Mouse (Mus musculus) cerebellum, postnatal 25 days (tissue): ENCODE results near the gene Tmem204.

Experiments used
- DNase-seq, 2 experiments: peaks; one replicate each; pipeline ENCODE4 v3.0.0; 2021; ENCODE audit warnings: mixed read lengths in 2 of 2

Tmem204 gene

DNA sequence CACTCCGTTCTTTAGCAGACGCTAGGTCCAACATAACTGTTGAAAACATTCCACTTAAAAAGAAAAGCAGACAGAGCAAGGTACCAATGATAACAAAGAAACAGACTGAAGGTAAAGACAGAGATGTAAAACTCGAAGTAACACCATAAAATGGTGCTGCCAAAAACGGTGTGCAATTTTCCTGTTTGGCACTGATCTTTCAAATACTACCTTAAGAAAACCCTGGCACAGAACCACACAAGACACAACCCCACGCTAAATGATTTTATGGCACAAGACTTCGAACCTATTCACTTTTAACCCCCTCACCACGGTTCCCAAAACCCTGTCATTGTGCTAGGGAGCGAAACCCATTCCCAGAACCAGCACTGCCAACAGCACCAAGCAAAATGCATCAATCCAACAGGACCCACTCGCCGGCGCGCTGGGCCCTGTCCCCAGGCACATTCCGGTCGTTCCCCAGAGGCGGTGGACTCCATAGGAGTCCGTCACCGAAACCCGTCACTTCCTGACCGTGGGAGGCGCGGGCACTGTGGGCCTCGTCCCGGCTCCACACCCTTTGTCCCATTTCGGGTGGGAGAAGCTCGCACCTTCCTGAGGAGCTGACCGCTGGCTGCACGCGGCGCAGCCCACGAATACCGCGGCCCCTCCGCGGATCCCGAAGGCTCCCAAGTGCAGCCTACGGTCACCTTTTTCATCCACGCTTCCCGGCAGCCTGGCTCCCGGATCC lies 68.4 kb downstream of the Tmem204 start:
- peak in 1 of 2 experiments; percentile 56 for DNase-seq

DNA sequence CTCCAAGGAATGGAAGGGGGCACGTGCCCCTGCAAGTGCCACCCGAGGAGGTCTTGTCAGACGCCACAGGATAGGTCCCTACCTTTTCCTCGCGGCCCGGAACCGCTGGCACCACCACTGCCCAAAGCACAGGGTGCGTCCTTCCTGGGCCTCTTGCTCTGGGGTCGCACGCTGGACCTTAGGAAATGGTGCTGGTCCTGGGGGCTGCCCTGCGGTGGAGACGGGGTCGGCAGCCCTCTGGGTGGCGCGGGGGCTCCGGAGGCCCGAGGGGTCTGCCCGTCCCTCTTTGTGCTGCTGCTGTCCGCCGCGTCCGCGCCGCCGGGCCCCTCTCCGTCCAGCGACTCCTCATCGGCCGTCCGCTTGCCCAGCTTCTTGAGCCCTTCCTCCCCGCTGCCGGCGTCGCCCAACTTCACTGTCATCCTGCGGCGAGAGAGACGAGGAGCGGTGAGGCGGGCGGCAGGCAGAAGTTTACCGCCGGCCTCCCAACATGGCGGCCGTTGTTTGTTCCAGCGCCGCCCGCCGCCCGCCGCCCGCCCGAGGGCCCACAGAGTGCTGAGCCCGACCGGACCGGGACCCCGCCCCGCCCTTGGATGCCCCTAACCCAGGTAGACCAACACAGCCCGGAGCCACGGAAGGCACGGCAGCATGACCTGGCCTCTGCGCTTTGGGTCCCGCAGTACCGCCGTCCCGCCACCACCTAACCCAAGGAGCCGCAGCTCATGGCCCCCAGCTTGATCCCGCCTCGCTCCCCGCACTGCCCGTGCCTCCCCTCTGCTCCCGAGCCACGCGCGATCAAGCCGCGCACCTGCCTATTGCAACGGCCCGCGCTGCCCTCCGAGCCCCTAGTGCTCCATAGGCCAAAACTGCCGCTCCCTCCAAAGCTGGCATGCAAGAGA lies 69.5 kb downstream of the Tmem204 start:
- DNase-seq = peak; percentile 22 to 34
